In the genomic region with DNA sequence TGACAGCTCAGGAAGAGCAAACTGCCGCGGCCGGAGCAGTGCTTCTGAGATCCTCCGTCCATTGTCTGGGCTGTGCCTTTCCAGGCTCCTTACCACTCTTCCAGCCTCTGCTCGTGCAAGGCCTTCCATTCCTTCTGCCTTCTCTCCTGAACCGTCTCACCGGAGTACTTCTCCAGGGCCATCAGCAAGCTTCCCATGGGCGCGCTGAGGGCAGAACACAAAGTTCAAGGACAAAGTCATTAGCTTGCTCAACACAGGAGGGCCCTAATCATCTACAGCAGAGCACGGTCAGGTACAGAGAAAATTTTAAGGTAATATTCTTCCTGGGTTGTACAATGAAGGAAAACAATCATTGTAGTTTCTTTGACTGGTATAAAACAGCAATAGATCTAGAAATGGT, we compare ENCODE assay signal across 29 mouse cellular contexts. TPM values are rescaled to one million over a fixed set of nuclear protein-coding genes. Genes with fewer than 3 reads are reported as not detected.
"Had no signal": no experiment of that assay in that cellular context is flagged by ENCODE, and none has a peak within 500 bp of the region (broad histone marks: within the 10 kb centered on the region; RNA-seq: fewer than 3 reads in every experiment).

No protein-coding gene starts in this region.

- H3K27me3 ChIP-seq: heart, embryonic 13.5 days; heart, embryonic 15.5 days; hindbrain, embryonic 12.5 days; kidney, embryonic 15.5 days; limb, embryonic 13.5 days; limb, embryonic 15.5 days; liver, embryonic 12.5 days had no signal

- H3K4me2 ChIP-seq: heart, embryonic 11.5 days; heart, embryonic 13.5 days; heart, embryonic 15.5 days; hindbrain, embryonic 12.5 days; hindbrain, embryonic 14.5 days; kidney, embryonic 15.5 days; limb, embryonic 13.5 days; limb, embryonic 15.5 days; liver, embryonic 12.5 days had no signal

- H3K4me3 ChIP-seq: gastrocnemius, adult 2 months; heart, embryonic 13.5 days; heart, embryonic 15.5 days; hindbrain, embryonic 10.5 days; hindbrain, embryonic 12.5 days; kidney, embryonic 15.5 days; limb, embryonic 13.5 days; limb, embryonic 15.5 days; liver, embryonic 12.5 days had no signal

- H3K9me3 ChIP-seq: heart, embryonic 13.5 days; heart, embryonic 15.5 days; hindbrain, embryonic 10.5 days; hindbrain, embryonic 12.5 days; kidney, embryonic 15.5 days; limb, embryonic 13.5 days; limb, embryonic 15.5 days; liver, embryonic 12.5 days had no signal

- ATAC-seq: hindbrain, embryonic 16.5 days; inflammation-experienced regulatory T-cells, adult 6 months; liver, embryonic 12.5 days had no signal

- H3K9ac ChIP-seq: heart, embryonic 13.5 days; heart, embryonic 15.5 days; hindbrain, embryonic 12.5 days; hindbrain, embryonic 14.5 days; kidney, embryonic 15.5 days; limb, embryonic 13.5 days; limb, embryonic 15.5 days; liver, embryonic 12.5 days; liver, embryonic 14.5 days had no signal

- H3K4me1 ChIP-seq: heart, embryonic 13.5 days; heart, embryonic 15.5 days; hindbrain, embryonic 10.5 days; hindbrain, embryonic 12.5 days; kidney, embryonic 15.5 days; limb, embryonic 13.5 days; limb, embryonic 15.5 days; liver, embryonic 12.5 days had no signal

- H3K27ac ChIP-seq: gastrocnemius, adult 2 months; heart, embryonic 13.5 days; heart, embryonic 15.5 days; hindbrain, embryonic 10.5 days; hindbrain, embryonic 12.5 days; hindbrain, embryonic 14.5 days; kidney, embryonic 15.5 days; kidney, postnatal 0 days; limb, embryonic 13.5 days; limb, embryonic 15.5 days; liver, embryonic 12.5 days; liver, embryonic 14.5 days had no signal

- DNase-seq: gastrocnemius, adult 2 months; gastrocnemius, postnatal 10 days; gastrocnemius, postnatal 25 days; heart, adult 18-20 months; heart, postnatal 14 days; heart, postnatal 4 days; kidney, adult 11 months; kidney, adult 2 months; kidney, adult 9 months; kidney, postnatal 14 days; kidney, postnatal 36 days; layer of hippocampus, adult 9-11 months; layer of hippocampus, postnatal 36 days; left cerebral cortex, postnatal 4 days had no signal

RNA-seq across cellular contexts. Expression of a gene that starts 47.1 kb away (rescaled TPM):
- total RNA-seq: granulocyte monocyte progenitor cell, adult 5-6 weeks had no signal
